ENCODE assay signal across 10 mouse cellular contexts in genomic region chr17:42741801-42742217, GRCm38 (mm10). TPM values are rescaled to one million over a fixed set of nuclear protein-coding genes. Genes with fewer than 3 reads are reported as not detected.
A peak's percentile ranks its signal among the peaks of the same experiment; 100 is the strongest.
DNase-seq lines count a peak whose midpoint lies in the region; ATAC-seq and TF ChIP-seq lines count a peak whose summit lies in the region.
"Had no signal": no experiment of that assay in that cellular context is flagged by ENCODE, and none has a peak within 500 bp of the region (broad histone marks: within the 10 kb centered on the region; RNA-seq: fewer than 3 reads in every experiment).

Gene Adgrf2 (minus strand): TSS chr17:42742179.

- no peak for TF ChIP-seq POLR2A in liver, adult 2 months (IDR thresholded peaks at IDR 0.05; ENCODE audit: extremely low read depth, insufficient read depth, low read length)

- no peak within 1 kb of the TSS for H3K4me3 ChIP-seq in liver, adult 2 months (ENCODE audit: insufficient read depth, low read depth, low read length)
- H3K4me3 ChIP-seq in kidney, embryonic 15.5 days (replicated peaks), result no peak within 1 kb of the TSS
- no peak within 1 kb of the TSS for H3K4me3 ChIP-seq in limb, embryonic 10.5 days
- H3K4me3 ChIP-seq: limb, embryonic 15.5 days had no signal

- ATAC-seq in kidney, embryonic 15.5 days (replicated peaks; ENCODE audit: low FRiP score), result peak; percentile 62

- DNase-seq in liver, adult 2 months (ENCODE audit: extremely low read depth, low read depth, low spot score), result peak; percentile 42
- no peak for DNase-seq in liver
- peak; percentile 34 for DNase-seq in heart, adult 8-10 months (ENCODE audit: low spot score)
- peak; percentile 3 for DNase-seq in mesoderm, embryonic 11.5 days (ENCODE audit: low read depth, low spot score)
- DNase-seq in limb, embryonic 10.5 days (ENCODE audit: low spot score), result no peak
- DNase-seq in right cerebral cortex, postnatal 36 days (ENCODE audit: low spot score in 2 of 2), result no peak
- DNase-seq in yolk sac, embryonic 10.5 days (ENCODE audit: low spot score), result no peak

- H3K27ac ChIP-seq in liver, adult 2 months (replicated peaks; ENCODE audit: insufficient read depth, low read depth, low read length), result no peak within 1 kb of the TSS
- H3K27ac ChIP-seq in kidney, embryonic 15.5 days, result no peak within 1 kb of the TSS
- no peak within 1 kb of the TSS for H3K27ac ChIP-seq in limb, embryonic 10.5 days
- H3K27ac ChIP-seq: limb, embryonic 15.5 days had no signal

- H3K36me3 ChIP-seq in liver, adult 2 months (ENCODE audit: control insufficient read depth, insufficient read depth, low read length), result no peaks in the 10 kb centered on the region
- H3K36me3 ChIP-seq in kidney, embryonic 15.5 days, result no peaks in the 10 kb centered on the region
- H3K36me3 ChIP-seq in limb, embryonic 10.5 days, result no peaks in the 10 kb centered on the region
- H3K36me3 ChIP-seq: limb, embryonic 15.5 days had no signal

- TF ChIP-seq CTCF in liver, adult 2 months (IDR thresholded peaks at IDR 0.05; ENCODE audit: low read depth, low read length), result no peak

- no peaks in the 10 kb centered on the region for H3K9me3 ChIP-seq in kidney, embryonic 15.5 days (replicated peaks)
- no peaks in the 10 kb centered on the region for H3K9me3 ChIP-seq in limb, embryonic 10.5 days (replicated peaks)
- H3K9me3 ChIP-seq: limb, embryonic 15.5 days had no signal

- H3K4me2 ChIP-seq in kidney, embryonic 15.5 days, result no peak within 1 kb of the TSS
- H3K4me2 ChIP-seq: limb, embryonic 15.5 days had no signal

- WGBS in liver, adult 2 months, result 39% methylated on average over 7 of the region's 7 CpGs
- WGBS in kidney, embryonic 15.5 days, result 21% methylated on average over 7 of the region's 7 CpGs
- 56% methylated on average over 7 of the region's 7 CpGs for WGBS in limb, embryonic 10.5 days

- no peaks in the 10 kb centered on the region for H3K4me1 ChIP-seq in liver, adult 2 months (ENCODE audit: control insufficient read depth, insufficient read depth, low read length)
- H3K4me1 ChIP-seq in kidney, embryonic 15.5 days, result peaks cover 4% of the 10 kb centered on the region; the same call in 1 of the 2 replicates
- no peaks in the 10 kb centered on the region for H3K4me1 ChIP-seq in limb, embryonic 10.5 days
- H3K4me1 ChIP-seq: limb, embryonic 15.5 days had no signal

- H3K27me3 ChIP-seq in liver, adult 2 months (ENCODE audit: control insufficient read depth, insufficient read depth, low read length), result peaks cover 3% of the 10 kb centered on the region; the same call in 1 of the 2 replicates
- no peaks in the 10 kb centered on the region for H3K27me3 ChIP-seq in kidney, embryonic 15.5 days
- H3K27me3 ChIP-seq in limb, embryonic 10.5 days (ENCODE audit: low read depth, poor library complexity, severe bottlenecking), result no peaks in the 10 kb centered on the region
- H3K27me3 ChIP-seq: limb, embryonic 15.5 days had no signal

- H3K9ac ChIP-seq in liver, adult 2 months (ENCODE audit: low read depth, low read length), result no peak within 1 kb of the TSS
- no peak within 1 kb of the TSS for H3K9ac ChIP-seq in kidney, embryonic 15.5 days
- H3K9ac ChIP-seq: limb, embryonic 15.5 days had no signal

- no peaks in the 10 kb centered on the region for H3K79me2 ChIP-seq in liver, adult 2 months (ENCODE audit: control insufficient read depth, insufficient read depth, low read length)

RNA-seq across cellular contexts. Expression of gene Adgrf2, which starts in this region (rescaled TPM):
- 0.13 and 0.28 TPM in 2 replicates for total RNA-seq in liver, adult 2 months (2014; rRNA removed)
- 0.09 TPM in 1 of 2 replicates, not detected in the other for polyA plus RNA-seq in liver, adult 2 months (2012; rRNA removed)
- under 1 TPM; 0.08 to 0.29 (median 0.16) TPM for total RNA-seq in heart, adult 8-10 months (2022)
- polyA plus RNA-seq in kidney, embryonic 15.5 days (2015; fragmentation: Nextera tagmentation; extraction: Ambion mirVana), result 0.15 TPM in 1 of 2 replicates, not detected in the other
- not detected in 2 replicates for polyA plus RNA-seq in limb, embryonic 10.5 days (2016; fragmentation: Nextera tagmentation; extraction: Ambion mirVana)
- polyA plus RNA-seq: intestine, embryonic 14.5 days had no signal

Comparison
In these comparisons a context has a peak if more than half of its experiments do, and no peak if none do; other contexts are left out.
1. Peak in DNase-seq in liver, adult 2 months; RNA of the gene not detected or under 1 TPM.
2. Peak in DNase-seq in heart, adult 8-10 months; RNA of the gene not detected or under 1 TPM.
3. Peak in ATAC-seq in kidney, embryonic 15.5 days; RNA of the gene not detected or under 1 TPM.